Mouse (Mus musculus) right cerebral cortex, postnatal 25 days (tissue): ENCODE results near the gene Dydc2.

ENCODE experiments used
- DNase-seq: peaks from one replicate; pipeline ENCODE4 v3.0.0; 2022

Dydc2 gene

GRCm38 (mm10) chr14:41033135-41034110 is 35.6 kb downstream of the Dydc2 start:
- peak; percentile 62 for DNase-seq

GRCm38 (mm10) chr14:41030989-41031513 is 38.0 kb downstream of the Dydc2 start:
- no peak for DNase-seq

DNA sequence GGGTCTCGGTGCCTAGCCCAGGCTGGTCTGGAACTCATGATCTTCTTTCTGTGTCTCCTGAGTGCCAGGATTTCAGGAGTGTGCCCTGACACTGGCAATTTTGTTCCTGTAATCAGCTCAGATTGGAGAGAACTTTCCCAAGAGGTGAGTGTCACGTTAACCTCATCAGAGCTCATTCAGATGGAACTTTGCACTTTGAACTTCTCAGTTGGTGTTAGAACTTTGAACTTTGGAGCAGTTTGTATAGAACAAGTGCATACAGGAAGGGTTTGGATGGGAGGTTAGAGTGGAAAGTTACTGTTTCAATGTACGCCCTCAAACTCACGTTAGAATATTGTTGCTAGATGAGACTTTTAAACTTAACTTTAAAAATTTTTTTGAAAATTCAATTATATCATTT is 39.7 kb downstream of the Dydc2 start:
- no peak for DNase-seq

DNA sequence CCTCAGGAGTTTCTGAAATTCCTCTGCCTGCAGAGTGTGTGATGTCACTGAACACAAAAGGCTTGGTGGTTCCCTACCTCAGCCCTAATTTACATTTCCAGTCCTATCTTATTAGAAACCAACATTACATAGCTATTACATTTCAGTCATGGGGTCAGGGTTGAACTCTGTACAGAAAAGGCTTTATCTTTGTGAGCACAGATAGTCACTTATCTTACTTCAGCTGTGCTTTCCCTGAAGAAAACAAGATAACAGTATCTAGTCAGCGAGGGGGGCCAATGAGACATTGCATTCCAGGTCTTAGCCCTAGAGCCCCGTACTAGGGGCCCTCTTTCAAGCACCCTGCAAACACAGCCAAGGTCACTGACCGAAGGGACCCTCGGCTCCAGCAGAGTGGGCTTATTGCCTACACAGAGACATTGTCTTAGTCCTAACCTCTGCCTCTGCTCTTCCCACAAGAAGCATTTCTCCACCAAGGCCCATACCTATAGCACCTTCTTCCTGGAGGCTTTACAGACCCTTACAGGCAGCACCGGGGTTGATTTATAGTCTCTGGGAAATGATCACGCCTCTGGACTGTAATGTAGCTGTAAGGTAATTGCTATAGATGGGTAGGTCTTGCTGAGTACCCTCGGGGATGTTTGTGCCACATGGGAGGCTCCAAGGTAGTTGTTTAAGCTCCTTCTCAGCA is 43.3 kb downstream of the Dydc2 start:
- DNase-seq = no peak

GRCm38 (mm10) chr14:41025087-41025486 is 43.9 kb downstream of the Dydc2 start:
- no peak for DNase-seq

- no peak for DNase-seq
Measured at GRCm38 (mm10) chr14:41021246-41021645, 47.8 kb downstream of the Dydc2 start.

DNA sequence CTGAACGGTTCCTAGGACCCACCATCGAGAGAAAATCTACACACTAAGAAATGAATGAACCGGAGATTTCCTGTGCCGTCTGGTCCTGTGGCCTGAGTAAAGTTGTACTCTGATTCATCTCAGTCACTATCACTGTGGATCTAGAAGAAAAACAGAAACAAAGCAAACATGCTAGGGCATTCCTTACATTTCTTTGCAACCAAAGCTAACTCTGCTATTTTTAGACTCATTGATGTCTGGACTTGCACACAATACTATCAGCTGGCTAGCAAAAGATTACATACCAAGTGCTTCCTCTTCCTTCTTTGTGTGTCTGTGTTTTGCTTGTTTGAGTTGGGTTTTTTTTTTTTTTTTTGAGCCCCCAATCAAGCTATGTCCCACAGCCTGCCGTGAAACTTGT is 51.5 kb downstream of the Dydc2 start:
- no peak for DNase-seq

GRCm38 (mm10) chr14:41014701-41015240 is 54.2 kb downstream of the Dydc2 start:
- no peak for DNase-seq

GRCm38 (mm10) chr14:41013630-41014613 is 55.1 kb downstream of the Dydc2 start, which contains the start of gene Fam213a:
Gene Fam213a, minus strand, starts transcription at chr14:41013788.
- peak; percentile 93 for DNase-seq

GRCm38 (mm10) chr14:41013143-41013542 is 55.9 kb downstream of the Dydc2 start:
- no peak for DNase-seq

DNA sequence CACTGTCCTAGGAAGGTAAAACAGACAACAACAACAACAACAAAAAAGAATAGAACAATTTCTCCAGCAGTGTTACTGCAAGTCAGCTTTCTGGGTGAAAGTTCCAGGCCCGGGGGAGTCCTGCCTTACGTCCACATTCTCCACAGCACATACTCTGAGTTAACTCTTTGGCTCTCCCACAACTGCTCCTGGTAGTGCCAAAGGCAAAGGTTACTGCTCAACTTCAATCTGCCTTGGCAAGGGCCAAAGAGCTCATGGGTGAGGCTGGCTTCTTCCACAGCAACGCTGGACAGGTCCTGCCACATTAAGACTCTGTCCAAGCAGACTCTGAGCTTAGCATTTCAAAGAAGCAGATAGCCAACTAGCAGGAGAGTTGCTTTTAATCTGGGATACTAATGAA is 57.1 kb downstream of the Dydc2 start:
- DNase-seq = no peak

DNA sequence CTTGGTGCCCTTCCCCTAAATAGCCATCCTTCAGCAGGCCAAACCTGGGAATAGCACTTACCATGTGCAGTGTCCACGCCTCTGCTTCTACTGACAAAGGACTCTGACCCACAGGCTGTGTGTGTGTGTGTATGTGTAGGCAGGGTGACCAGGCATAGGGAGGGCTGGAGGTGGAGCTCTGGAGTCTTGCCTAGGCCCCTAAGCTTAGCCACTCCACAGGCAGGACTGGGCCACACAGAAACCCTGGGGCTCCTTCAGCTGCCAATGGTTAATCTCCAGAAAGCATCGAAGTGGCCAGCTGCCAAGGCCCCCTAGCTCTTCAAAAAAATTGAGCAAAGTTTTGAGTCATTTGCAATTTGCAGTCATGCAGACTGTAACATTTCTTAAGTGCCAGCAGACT is 60.9 kb downstream of the Dydc2 start:
- no peak for DNase-seq

DNA sequence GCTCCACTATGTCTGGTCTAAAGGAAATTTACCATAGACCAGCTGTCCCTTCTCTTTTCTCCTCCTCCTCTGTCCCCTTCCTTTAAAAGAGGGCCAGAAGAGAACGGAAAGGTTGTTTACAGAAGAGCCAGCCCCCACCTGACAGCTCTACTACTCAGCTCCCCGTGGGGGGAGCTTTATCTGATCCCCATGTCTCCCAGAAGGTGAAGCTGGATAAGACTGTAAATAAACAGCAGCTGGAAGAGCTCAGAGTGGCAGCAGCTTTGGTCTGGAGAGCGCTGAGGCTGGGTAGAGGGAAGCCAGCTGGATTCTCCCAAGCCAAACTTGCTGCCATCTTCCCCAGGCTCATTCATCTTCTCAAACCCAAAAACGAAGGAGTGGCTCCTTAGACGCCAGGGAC is 61.4 kb downstream of the Dydc2 start:
- DNase-seq = no peak

DNA sequence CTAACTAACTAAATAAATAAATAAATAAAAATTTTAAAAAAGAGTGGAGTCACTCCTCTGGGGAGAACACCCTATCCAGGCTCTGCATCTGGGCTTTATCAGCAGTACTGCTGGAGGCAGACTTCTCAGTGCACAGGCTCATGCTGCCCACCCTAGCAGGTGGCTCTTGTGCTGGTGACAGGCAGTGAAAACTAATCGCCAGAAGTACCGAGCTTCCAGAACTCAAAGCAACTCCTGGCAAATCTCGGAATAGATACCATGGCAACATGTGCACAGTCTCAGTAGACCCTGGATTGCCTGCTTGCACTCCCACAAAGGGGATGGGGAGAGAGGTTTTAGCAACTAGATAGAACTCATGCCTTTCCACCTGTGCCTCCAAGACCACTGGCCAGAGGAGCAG is 62.1 kb downstream of the Dydc2 start:
- no peak for DNase-seq

DNA sequence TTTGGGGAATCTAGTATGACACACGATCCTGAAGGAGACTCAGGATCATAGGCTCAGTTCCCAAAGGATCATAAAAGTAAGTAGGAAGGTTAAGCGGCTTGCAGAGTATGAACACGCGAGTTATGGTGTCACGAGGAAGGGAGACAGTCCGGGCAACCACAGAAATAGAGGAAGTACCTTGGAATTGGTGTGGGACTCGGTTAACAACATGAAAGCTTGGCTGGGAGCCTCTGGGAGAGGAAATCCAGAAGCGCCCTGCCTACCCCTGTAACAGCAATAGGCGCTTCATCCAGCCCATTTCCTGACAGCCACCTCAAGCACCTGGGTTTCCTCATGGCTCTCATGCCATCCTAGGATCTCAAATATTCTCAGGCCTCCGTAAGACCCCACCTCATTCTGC is 62.7 kb downstream of the Dydc2 start:
- DNase-seq = no peak

- DNase-seq = no peak
Measured at GRCm38 (mm10) chr14:41005716-41006115, 63.3 kb downstream of the Dydc2 start.

- DNase-seq = no peak
Measured at GRCm38 (mm10) chr14:41004201-41005141, 64.5 kb downstream of the Dydc2 start.

DNA sequence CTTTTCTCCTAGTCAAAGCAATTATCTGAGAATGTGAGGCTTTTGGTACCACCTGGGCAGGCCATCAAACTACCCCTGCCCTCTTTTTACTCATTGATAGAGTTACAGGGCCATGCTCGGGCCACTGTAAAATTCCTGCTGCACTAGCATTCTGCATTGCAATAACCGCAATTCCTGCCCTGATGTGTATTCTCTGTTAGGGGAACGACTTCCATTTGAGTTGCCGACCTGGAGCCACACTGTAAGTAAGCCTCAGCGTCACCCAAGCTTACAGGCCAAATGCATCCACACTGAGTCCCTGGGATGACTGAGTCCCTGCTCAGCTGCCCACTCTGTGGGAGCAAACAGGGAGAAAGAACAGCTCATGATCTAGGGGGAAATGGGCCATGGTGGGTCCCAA is 67.4 kb downstream of the Dydc2 start:
- DNase-seq = no peak

DNA sequence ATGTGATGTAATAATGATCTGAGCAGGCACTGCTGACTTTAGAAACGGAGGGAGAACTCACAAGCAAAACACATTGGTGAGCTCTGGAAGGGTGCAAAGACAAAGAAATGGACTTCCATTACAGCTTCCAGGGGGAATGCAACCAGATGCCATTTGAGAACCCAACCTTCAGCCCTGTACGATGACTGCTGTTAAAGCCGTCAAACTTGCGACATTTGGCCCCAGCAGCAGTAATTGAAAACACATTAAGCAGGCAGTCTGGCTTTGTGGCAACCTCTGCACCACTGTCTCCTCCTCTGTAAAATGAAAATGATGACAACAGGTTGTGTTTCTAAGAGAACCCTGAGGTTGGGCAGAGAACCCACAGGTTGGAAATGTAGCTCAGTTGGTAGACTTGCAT is 68.2 kb downstream of the Dydc2 start:
- DNase-seq = no peak

DNA sequence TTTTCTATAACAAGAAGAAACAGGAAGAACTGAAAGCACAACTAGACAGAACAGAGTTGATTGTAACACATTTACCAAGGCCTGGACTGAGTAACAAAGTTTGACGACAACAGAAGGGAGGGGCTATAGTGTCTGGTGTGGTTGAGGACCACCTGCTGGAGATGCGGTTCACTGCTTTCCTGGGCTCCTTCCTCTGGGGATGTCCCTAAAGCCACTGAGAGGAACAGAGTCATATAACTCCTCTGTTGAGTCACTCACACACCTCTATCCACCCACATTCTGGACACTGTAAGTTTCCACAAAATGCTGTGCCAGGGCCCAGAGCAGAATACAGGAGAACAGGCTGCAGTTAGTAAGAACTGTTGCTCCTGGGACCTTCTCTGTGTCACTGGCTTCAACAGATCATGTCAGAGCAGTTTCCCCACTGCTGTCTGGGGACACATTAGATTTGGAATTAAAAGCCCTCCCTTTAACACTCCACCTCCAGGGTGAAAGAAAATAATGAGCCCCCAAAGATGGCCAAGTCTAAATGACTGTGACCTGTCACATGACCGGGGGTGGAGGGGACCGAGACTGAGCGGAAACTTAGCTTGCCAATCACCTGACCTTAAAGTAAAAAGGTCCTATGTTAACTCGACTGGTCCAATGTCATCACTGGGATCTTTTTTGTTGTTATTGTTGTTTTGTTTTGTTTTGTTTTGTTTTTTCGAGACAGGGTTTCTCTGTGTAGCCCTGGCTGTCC is 68.9 kb downstream of the Dydc2 start:
- DNase-seq = no peak
